Mouse (Mus musculus) left cerebral cortex, postnatal 36 days (tissue): Measurements from ENCODE around the gene Tomm40l. TPM values are rescaled to one million over a fixed set of nuclear protein-coding genes. Genes with fewer than 3 reads are reported as not detected.
A peak's percentile ranks its signal among the peaks of the same experiment; 100 is the strongest.
"Not testable (repeated sequence)": the region's sequence is repeated elsewhere in the genome, so short reads cannot be mapped to it uniquely, and the experiment has no call there.

Experiments used
- DNase-seq, 2 experiments: peaks; one replicate each; pipeline ENCODE4 v3.0.0; 2021 to 2022; ENCODE audit warnings: low spot score in 2 of 2, mixed read lengths in 1 of 2
- intact Hi-C: fragments of 180-260 bp; cut with DNase I; formaldehyde crosslinking; loops from one replicate; pipeline ENCODE4 v1.15.1; 2025
- total RNA-seq, 2 experiments: library from RNA; stranded (reverse); gene quantifications; 2 replicates each; pipeline ENCODE4 v1.2.3; 2021

The Tomm40l gene
- total RNA-seq, 2 experiments from 2014 or later: 81.7 to 86.7 TPM

DNA sequence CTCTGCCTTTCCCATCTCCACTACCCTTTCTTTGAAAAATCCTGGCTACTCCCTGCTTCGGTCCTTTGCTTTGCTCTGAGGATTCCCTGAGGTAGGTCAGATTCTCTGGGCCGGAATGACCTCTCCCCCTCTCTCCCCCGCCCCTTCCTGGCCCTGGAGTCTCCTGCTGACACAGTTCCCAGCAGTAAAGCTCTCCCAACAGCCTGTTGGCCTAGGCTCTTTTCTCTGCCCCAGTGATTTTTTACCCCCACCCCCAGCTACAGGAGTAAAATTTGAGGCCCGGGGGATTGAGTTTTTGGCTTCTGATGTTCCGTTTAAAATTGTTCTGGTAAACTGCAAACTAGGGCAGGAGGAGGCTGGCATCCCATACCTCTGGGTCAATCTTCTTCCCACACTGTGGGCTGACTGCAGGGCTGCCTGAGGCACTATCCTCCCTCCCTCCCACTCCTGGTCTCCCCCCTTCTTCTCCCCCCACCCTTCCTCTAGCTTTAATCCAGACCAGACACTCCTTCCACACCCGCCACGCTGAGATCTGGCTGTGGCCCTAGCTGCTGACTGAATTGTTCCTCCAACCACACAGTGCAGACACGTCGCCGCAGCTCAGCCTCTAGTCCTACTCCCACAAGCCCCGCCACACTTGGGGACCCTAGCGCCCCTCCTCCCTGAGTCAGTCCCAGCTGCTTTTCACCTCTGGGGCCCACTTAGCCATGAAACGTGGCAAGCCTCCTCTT is 29.4 kb upstream of the Tomm40l start:
- intact Hi-C loops: loop anchor here (10.0 kb wide), 1 partner anchor 137 kb away; the partner anchor contains the start of gene Cfap126

DNA sequence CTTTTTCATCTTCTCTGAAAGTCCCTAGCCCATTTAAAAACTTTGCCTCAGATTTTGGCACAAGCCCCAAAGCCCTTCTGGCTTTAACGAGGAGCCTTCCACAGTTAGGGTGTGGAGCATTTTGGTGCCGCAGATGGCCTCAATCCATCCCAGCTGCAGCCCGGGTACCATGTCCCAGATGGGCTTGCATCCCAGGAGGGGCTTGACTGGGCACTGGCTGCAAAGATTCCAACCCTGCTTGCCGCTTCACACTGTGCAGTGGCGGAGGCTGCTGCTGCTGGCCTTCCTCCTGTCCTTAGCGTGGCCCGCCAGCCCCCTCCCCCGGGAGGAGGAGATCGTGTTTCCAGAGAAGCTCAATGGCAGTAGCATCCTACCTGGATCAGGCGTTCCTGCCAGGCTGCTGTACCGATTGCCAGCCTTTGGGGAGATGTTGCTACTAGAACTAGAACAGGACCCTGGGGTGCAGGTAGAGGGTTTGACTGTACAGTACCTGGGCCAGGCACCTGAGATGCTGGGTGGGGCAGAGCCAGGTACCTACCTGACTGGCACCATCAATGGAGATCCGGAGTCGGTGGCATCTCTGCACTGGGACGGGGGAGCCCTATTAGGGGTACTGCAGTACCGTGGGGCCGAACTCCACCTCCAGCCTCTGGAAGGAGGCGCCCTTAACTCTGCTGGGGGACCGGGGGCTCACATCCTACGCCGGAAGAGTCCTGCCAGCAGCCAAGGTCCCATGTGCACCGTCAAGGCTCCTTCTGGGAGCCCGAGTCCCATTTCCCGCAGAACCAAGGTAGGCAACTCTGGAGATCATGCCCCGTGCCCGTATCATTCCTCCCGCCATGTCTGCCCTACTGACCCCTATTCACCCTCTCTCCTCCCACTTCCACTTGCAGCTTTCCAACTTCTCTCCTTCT is 28.6 kb upstream of the Tomm40l start, which contains the start of gene Ndufs2:
Gene Ndufs2 (minus strand): TSS at position 709 of the 914 bp plus-strand sequence.
- DNase-seq: no peak
- intact Hi-C loops: loop anchor here (10.0 kb wide), 1 partner anchor 136 kb away; the partner anchor contains the start of gene Cfap126

More for the DNA sequence above, 29.4 kb upstream of the Tomm40l start:
- no peak for DNase-seq

DNA sequence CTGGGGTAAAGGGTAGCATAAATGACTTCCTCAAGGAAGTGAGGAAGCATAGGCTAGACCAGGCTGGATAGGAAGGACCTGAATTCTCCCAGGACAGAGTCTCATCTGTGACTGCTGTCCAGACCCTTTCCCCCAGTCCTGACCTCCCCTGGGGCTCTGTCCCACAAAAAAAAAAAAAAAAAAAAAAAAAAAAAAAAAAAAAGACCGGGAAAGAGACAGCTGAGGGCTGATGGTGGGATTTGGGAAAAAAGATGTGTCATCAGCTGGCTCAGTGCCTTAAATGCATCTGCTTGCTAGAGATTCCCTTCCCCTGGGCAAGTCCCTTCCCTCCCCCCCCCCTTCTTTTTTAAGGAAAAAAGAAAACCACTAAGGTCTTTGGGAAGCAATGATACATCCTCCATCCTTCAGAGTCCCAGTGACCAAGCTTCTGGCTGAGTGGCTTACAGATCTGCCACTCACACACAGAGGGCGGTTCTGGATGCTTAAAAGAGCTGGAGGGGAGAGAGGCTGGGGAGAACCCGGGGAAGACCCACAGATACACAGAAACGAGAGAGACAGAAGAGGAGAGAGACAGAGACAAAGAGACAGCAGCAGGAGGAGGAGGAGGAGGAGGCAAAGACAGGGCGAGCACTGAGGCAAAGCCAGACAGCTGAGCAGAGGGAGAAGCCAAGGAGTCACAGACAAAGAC is 27.7 kb upstream of the Tomm40l start, which contains the start of gene Adamts4:
Gene Adamts4 (plus strand): TSS at position 509 of the 688 bp plus-strand sequence.
- intact Hi-C loops: loop anchor here (10.0 kb wide), 1 partner anchor 135 kb away; the partner anchor contains the start of gene Cfap126
- peak in 1 of 2 experiments; percentile 34 for DNase-seq

DNA sequence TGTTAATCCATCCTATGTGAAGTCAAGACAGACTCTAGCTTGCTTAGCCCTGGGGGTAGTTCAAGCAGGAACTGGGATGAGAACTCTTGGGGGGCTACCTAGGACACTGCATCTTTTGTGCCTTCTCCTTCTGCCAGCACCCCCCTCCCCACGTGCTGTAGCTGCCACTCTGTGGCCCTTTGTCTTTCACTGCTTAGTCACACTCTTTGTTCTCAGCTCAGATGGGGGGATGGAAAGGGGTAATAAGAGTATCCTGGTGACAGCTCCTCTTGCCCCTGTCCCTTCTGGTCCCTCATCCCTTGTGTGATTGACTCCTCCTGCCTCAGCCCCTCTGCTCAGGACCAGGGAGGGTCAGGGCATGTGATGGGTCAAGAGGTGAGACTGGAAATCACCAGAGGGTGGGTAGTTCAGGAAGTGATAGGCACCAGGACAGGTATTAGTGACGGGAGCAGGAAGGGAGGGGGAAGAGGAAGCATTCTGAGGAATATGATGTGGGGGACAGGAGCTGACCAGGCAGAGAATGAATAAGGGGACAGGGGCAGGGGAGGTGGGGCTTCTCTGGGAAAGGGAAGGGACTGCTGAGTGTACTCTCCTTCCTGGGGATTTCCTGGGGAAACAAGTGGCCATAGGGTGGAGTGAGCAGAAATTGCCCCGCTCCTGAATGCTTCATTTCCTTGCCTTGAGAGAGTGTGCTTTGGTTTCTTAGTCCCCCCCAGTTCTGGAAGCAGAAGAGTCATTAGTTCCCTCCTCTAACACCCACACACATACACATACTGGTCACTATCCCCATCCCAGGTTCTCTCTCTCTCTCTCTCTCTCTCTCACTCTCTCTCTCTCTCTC is 26.3 kb upstream of the Tomm40l start:
- no peak for DNase-seq
- intact Hi-C loops: no loop called here

- no peak for DNase-seq
- intact Hi-C loops: no loop called here
These were observed 25.6 kb upstream of the Tomm40l start for GRCm38 (mm10) chr1:171247916-171248315.

GRCm38 (mm10) chr1:171247453-171247841 is 25.1 kb upstream of the Tomm40l start:
- intact Hi-C loops: no loop called here

DNA sequence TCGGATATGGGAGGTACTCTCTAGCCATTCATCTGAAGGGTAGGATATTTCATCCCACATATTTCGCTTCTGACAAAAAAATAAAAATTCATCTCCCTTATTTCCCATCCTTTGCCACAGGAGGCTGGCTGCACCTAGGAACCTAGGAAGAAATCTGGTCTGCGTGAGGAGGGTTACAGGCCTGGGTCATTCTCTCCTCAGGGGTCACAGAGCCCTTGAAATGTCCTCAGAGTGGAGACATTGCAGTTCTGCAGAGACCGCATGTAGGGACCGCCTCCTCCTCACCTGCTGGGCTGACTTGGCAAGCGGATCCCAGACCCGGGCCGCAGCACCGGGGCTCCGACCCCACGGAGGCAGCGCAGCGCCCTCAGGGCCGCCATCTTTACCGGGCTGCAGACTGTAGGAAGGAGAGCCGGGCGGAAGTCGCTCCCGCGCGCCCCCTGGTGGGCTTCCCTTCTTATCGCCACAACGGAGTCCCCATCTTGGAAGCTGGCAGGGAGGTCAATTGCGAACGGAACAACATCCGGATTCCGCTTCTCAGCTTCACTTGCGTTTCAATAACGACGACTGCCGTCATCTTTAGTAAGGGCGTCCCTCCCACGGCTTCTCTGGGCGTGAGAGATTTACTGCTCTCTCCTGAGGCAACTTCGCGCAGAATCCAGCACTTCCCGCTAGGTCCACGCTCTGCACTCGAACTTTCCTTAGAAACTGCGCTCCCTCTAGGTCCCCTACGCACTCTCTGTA is 24.6 kb upstream of the Tomm40l start:
- peak; percentile 97 to 98 for DNase-seq
- intact Hi-C loops: no loop called here

More at GRCm38 (mm10) chr1:171247453-171247841, 25.1 kb upstream of the Tomm40l start:
- DNase-seq: no peak

GRCm38 (mm10) chr1:171245353-171245752 is 23.0 kb upstream of the Tomm40l start:
- DNase-seq: no peak
- intact Hi-C loops: no loop called here

DNA sequence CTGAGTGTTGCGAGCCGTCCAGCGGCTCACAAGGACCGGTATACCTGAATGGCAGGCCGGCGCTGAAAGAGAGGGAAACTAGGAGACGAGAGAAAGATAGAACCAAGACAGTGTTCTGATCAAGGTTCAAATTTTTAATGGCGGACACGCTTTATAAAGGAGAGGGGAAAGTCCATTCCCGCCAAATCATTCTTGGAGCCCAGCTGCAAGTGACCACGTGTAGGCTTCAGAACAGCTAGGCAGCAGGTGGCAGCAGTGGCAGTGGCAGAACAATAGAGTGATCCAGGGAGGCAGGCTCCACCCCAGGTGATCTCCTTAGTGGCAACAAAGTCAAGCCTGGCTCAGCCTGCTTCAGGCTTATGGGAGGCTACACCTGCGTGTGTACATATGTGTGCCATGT is 19.6 kb upstream of the Tomm40l start:
- intact Hi-C loops, DNase-seq: not testable (repeated sequence)

GRCm38 (mm10) chr1:171240911-171241310 is 18.6 kb upstream of the Tomm40l start:
- DNase-seq: no peak

DNA sequence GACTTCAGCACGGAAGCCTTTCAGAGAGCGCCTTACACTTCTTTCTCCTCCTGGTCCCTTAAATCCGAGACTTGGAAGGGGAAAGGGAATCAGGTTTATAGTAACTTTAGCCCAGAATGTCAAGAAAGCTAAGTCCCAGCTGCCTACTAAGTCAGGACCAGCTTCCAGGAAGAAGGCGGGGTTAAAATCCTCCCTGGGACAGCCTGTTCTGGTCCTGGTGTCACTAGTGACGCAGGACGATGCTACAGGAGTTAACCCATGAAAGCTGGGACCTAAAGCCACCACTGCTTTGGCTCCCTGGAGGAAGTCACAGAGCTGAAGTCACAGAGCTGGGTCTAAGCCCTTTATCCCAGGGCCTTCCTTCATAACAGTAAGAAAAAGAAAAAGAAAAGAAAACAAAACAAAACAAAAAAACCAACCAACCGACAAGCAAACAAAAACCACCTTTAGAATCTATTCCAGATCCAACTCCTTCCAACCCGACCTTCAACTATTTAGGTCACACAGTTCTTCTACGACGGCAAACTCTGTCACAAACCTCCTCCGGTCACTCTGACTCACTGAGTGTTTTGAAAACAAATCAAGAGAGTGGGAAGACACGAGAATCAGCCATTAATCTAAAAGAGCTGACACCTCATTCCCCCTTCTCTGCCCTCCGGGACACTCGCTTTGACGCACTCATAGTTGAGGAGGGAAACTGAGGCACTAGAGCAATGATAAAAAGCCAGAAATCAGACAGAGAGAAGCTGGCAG is 17.9 kb upstream of the Tomm40l start:
- DNase-seq: no peak
- intact Hi-C loops: no loop called here

More at GRCm38 (mm10) chr1:171240911-171241310, 18.6 kb upstream of the Tomm40l start:
- intact Hi-C loops: no loop called here

DNA sequence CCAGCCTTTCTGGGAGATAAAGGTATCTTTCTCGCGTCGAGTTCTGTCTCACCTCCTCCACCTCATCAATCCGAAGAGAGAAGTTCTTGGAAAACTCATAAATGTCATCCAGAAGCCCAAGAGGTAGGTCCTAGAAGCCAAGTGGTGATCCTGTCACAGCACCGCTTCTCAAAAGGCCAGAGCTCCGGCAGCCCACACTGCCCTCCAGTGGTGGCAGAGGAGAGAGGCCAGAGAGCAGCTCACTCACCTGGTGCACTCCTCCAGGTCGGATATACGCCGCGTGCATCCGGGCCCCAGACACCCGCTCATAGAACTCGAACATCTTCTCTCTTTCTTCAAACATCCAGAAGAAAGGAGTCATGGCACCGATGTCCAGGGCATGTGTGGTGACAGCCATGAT is 16.1 kb upstream of the Tomm40l start:
- intact Hi-C loops: no loop called here
- DNase-seq: peak in 1 of 2 experiments; percentile 29

GRCm38 (mm10) chr1:171237438-171237837 is 15.1 kb upstream of the Tomm40l start:
- DNase-seq: no peak
- intact Hi-C loops: no loop called here

DNA sequence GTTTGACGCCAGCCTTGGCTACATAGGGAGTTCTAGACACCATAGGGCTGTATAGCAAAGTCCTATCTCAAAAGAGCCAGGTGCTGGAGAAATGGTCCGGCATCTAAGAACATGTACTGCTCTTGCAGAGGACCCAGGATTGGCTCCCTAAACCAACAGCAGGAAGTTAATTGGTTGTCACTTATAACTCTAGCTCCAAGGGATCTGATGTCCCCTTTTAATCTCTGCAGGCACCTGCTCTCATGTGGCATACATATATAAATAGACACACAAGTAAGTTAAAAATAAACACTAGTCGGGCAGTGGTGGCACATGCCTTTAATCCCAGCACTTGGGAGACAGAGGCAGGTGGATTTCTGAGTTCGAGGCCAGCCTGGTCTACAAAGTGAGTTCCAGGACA is 13.5 kb upstream of the Tomm40l start:
- intact Hi-C loops: no loop called here

GRCm38 (mm10) chr1:171234538-171234937 is 12.2 kb upstream of the Tomm40l start:
- intact Hi-C loops: no loop called here
- DNase-seq: no peak

More for the DNA sequence above, 13.5 kb upstream of the Tomm40l start:
- DNase-seq: no peak

GRCm38 (mm10) chr1:171234126-171234525 is 11.8 kb upstream of the Tomm40l start, which contains the start of gene Fcer1g:
Gene Fcer1g (minus strand): TSS chr1:171234365.
- no peak for DNase-seq

More at GRCm38 (mm10) chr1:171234126-171234525, 11.8 kb upstream of the Tomm40l start, which contains the start of gene Fcer1g:
- intact Hi-C loops: no loop called here
